Mouse (Mus musculus) gastrocnemius, adult 8-10 months (tissue): ENCODE results near the gene Ccne1. TPM values are rescaled to one million over a fixed set of nuclear protein-coding genes. Genes with fewer than 3 reads are reported as not detected.
"Not testable (repeated sequence)": the region's sequence is repeated elsewhere in the genome, so short reads cannot be mapped to it uniquely, and the experiment has no call there.

Source experiments
- DNase-seq, 2 experiments: peaks; one replicate each; pipeline ENCODE4 v3.0.0; 2022; ENCODE audit warnings: low spot score in 2 of 2
- total RNA-seq, 4 experiments: library from RNA; stranded (reverse); gene quantifications; 2 replicates each; pipeline ENCODE4 v1.2.4; 2022

Gene Ccne1
- 1 to 10 TPM in 1 of 4 experiments, under 1 TPM in 3; 0.13 to 1.1 (median 0.23) TPM for total RNA-seq

DNA sequence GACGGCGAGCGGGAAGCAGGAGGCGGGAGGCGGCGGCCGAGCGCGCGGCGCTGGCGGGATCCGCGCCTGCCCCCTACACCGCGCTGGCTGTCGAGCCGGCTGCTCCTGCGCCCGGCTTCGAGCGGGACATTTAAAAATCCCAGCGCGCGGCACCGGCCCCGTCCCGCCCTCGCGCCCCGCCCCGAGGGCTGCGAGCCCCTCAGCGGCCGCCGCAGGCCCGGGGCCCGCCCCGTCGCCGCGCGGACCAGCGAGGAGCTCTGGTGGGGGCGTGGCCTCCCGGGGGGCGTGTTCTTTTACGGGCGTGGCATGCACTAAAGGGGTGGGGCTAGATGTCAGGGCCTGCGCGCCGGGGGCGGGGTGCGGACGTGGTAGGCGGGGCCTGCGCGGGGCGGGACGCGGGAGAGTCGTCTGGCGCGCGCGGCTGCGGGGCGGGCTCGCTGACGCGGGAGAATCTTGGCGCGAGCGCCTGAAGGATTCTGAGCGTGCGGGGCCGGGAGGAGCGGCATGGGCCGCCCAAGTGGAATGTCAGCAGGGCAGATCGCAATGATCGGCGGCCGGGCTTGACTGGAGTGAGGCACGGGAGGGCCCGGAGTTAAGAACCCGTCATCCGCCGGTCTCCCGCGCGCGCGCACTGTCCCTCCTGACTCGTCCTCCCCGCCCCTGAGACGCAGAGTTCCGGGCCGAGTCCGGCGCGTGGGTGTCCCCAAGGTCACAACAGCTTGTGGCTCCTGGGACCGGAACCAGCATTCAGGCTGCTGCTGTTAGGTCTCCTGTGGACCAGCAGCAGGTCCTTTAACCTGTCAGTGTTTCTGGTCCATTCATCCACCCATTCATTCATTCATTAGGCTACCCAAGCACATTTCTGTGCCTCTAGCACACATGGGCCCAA lies at the start of gene Ccne1:
Gene Ccne1 (minus strand): TSS at position 164 of the 889 bp plus-strand sequence.
- DNase-seq, result peak; percentile 98 to 99

GRCm38 (mm10) chr7:38155829-38156228 lies 48.5 kb upstream of the Ccne1 start:
- no peak for DNase-seq

GRCm38 (mm10) chr7:38152571-38152970 lies 45.2 kb upstream of the Ccne1 start:
- DNase-seq, result no peak

DNA sequence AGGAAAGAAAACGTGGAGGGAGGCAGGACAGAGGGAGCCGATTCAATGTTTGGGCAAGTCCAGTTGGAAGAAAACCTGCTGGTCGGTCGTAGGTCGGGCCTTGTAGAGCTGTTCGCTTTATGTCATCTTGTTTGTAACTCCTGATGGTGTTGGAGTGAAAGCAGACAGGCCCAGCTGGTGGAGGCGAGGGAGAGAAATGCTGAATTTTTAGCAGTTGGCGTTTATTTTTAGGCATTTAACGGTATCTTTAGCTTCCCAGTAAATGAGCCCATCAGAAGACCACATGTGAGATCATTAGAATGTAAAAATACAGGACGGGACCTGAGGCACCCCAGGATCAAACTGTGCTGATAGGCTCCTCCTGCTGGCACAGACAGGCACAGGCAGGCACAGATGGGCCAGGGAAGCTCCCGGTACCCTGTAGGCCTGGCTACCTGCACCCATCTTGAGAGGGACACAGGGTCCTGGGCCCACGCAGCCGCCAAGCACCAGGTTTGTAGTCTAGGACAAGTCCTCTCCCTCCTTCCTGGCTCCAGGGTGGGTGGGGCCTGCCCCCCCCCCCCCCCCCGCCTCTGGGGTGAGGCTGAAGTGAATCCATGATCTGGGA lies 44.5 kb upstream of the Ccne1 start:
- no peak for DNase-seq

- no peak for DNase-seq
Observed at GRCm38 (mm10) chr7:38147477-38147876, 40.1 kb upstream of the Ccne1 start.

- DNase-seq, result peak; percentile 59 to 70
Observed at GRCm38 (mm10) chr7:38141747-38142545, 34.6 kb upstream of the Ccne1 start.

DNA sequence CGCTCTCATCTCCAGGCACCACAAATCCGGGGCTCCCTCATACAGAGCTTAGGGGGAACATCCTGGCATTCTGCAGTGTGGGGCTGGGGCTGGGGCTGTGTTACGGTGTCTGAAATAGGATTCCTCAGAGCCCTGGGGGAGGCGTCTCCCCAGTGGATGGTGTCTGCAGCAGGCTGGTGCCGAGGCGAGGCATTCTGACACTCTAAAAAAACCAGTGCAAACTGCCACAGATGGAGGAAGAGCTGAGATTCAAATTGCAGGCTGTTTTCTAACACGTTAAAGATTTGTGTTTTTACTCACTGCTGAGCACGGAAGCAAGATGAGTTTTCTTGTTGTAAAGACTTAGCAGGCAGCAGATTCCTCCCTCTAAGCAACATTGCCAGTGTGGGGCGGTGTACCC lies 33.0 kb upstream of the Ccne1 start:
- DNase-seq, result no peak

- DNase-seq, result no peak
Observed at GRCm38 (mm10) chr7:38134471-38134870, 27.1 kb upstream of the Ccne1 start.

DNA sequence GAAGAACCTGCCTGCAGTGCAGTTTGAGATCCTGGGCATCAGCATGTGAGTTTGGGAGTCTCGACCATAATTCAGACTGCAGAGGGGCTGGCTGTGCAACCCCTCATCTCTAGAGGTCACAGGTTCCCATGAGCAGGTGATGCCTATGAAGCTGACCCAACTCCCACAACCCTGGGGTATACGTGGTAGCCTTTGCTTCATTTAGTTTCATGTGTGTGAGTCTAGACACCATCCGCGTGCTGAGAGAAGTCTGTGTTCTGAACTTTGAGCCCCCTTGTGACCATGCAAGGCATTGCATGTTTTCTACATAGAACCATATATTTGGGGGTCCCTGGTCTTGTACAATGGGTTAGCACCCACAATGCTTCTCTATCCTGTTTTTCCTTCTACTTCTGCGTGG lies 23.9 kb upstream of the Ccne1 start:
- no peak for DNase-seq

GRCm38 (mm10) chr7:38129986-38130729 lies 22.8 kb upstream of the Ccne1 start:
- DNase-seq, result no peak

DNA sequence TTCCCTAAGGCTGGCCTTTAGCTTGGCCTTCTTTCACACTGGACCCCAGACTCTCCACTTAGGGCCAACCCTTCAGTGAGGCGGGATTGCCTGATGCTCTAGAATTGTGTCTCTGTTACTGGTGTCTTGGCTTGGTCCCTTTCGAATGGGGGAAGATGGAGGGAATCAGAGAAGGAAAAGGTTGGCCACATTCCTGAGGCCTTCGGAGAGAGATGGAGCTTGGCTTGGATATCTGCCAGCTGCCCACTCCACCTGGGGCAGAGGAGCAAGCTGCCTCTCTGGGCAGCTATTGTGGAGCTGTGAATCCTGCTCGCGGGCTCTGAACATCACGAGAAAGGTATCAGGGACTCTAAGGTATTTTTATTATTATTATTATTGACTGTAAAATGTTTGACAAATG lies 22.2 kb upstream of the Ccne1 start:
- no peak for DNase-seq

- DNase-seq, result not testable (repeated sequence)
Observed at GRCm38 (mm10) chr7:38128256-38128655, 20.9 kb upstream of the Ccne1 start.

DNA sequence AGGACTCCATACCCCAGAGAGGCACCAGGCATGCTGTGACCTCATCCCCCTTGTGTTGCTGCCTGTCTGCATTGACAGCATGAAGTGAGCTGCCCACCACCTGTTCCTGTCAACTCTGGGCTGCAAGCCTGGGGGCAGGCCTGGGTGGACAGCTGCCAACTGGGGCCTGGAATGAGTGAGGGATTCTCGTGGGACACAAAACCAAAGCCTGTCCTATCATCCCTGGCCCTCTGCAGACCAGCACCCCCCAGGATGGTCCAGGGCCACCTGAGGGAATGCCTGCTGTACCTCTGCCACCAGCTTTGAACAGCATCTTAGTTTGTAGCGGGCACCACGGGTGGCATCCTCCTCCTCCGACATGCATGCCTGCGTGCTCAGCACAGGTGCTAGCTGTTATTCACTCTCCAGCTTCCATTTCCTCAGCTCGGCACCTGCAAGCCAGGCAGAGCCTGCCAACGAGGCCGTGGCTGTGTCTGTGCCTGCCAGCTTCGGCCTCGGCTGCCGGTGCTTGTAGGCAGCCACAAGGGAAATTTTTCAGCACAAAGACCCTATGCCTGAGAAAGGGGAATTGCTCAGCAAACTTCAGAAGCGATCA lies 18.3 kb upstream of the Ccne1 start:
- no peak for DNase-seq

DNA sequence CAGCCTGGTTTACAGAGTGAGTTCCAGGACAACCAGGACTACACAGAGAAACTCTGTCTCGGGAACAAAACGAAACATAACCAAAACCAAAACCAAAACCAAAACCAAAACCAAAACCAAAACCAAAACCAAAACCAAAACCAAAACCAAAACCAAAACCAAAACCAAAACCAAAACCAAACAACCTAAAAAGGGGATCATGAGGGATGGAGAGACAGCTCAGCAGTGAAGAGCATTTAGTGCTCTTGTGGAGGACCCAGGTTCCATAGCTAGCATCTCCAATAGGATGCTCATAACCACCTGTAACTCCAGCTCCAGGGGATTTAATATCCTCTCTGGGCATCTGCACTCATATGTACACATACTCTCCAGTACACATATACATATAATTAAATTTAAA lies 16.8 kb upstream of the Ccne1 start:
- not testable (repeated sequence) for DNase-seq

DNA sequence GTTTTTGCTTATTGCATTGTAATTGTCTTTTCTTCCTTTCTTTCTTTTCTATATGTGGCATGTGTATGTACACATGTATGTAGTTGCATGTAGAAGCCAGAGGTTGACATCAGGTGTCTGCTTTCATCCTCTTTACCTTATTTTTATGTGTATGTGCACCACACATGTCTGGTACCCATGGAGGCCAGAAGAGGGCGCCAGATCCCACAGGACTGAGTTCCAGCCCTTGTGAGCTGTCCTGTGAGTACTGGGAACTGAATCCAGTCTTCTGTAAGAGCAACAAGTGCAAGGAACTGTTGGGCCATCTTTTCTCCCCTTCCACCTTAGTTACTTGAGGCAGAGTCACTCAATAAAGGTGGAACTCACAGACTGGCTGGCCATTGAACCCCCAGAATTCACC lies 11.3 kb upstream of the Ccne1 start:
- no peak for DNase-seq

GRCm38 (mm10) chr7:38112451-38112850 lies 5.1 kb upstream of the Ccne1 start:
- no peak for DNase-seq

- peak; percentile 9 to 42 for DNase-seq
Observed at GRCm38 (mm10) chr7:38111996-38112395, 4.7 kb upstream of the Ccne1 start.

DNA sequence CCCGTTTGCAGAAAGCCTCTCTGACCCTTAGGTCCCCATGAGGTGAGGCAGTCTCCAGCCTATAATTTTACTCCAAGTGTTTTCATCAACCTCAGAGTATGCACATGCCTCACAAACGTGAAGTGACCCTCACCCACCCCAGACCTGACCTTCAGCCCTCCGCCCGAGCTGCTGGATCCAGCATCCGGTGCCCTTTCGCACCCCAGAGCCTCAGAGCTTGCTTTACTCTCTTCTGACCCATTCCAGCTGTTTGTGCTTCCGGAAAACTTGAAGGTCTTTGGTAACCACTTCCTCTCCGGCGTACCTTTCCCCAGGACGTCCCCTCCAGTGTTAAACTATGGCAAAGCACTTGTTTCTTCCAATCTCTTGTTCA lies 912 bp upstream of the Ccne1 start:
- no peak for DNase-seq

- DNase-seq, result no peak
Observed at GRCm38 (mm10) chr7:38106711-38107311, 523 bp downstream of the Ccne1 start.

GRCm38 (mm10) chr7:38105379-38105778 lies 2.0 kb downstream of the Ccne1 start:
- no peak for DNase-seq
